Mouse (Mus musculus) limb, embryonic 10.5 days (tissue): ENCODE results near the gene Kank4. TPM values are rescaled to one million over a fixed set of nuclear protein-coding genes. Genes with fewer than 3 reads are reported as not detected.
"Not testable (repeated sequence)": the region's sequence is repeated elsewhere in the genome, so short reads cannot be mapped to it uniquely, and the experiment has no call there.

Source experiments
- DNase-seq: peaks from one replicate; pipeline ENCODE4 v3.0.0-alpha.2; 2017; ENCODE audit warnings: low spot score
- H3K27ac ChIP-seq: fragments of 300-500 bp; sonication (generic); 2 replicates; pipeline ENCODE4 v1.5.1; 2016; ENCODE audit warnings: mild to moderate bottlenecking
- H3K27me3 ChIP-seq: fragments of 300-500 bp; sonication (generic); 2 replicates; pipeline ENCODE4 v1.6.1; 2016; ENCODE audit warnings: low read depth, mild to moderate bottlenecking; ENCODE audit not compliant: poor library complexity, severe bottlenecking
- H3K36me3 ChIP-seq: fragments of 300-500 bp; sonication (generic); 2 replicates; pipeline ENCODE4 v1.6.1; 2016; ENCODE audit warnings: mild to moderate bottlenecking, moderate library complexity
- H3K4me1 ChIP-seq: fragments of 300-500 bp; sonication (generic); 2 replicates; pipeline ENCODE4 v1.6.1; 2016
- H3K4me3 ChIP-seq: fragments of 300-500 bp; sonication (generic); 2 replicates; pipeline ENCODE4 v1.5.1; 2016; ENCODE audit warnings: mild to moderate bottlenecking, moderate library complexity
- H3K9me3 ChIP-seq: fragments of 300-500 bp; sonication (generic); replicated peaks from 2 replicates; pipeline ENCODE4 v1.6.1; 2016; ENCODE audit warnings: mild to moderate bottlenecking
- WGBS: fragments of 180-500 bp; shearing (Covaris S2); methylation state at CpG from one replicate; pipeline ENCODE4 v1.1.7; 2016; 5-methylcytosine and 5-hydroxymethylcytosine counted together
- polyA plus RNA-seq: library from polyadenylated mRNA; unstranded; fragments of >200 nt; fragmentation: Nextera tagmentation; extraction: Ambion mirVana; gene quantifications from 2 replicates; pipeline ENCODE4 v1.2.1, GENCODE M21; 2016

Gene Kank4
- polyA plus RNA-seq, 1 experiment from 2014 or later = 2.5 TPM

- WGBS = 85% methylated on average over 4 of the region's 4 CpGs
- no peaks in the 10 kb centered on the region for H3K27me3 ChIP-seq
- H3K4me3 ChIP-seq = no peak overlapping the region
- H3K9me3 ChIP-seq = no peaks in the 10 kb centered on the region
- H3K27ac ChIP-seq = no peak overlapping the region
- no peaks in the 10 kb centered on the region for H3K4me1 ChIP-seq
- DNase-seq = no peak
- H3K36me3 ChIP-seq = peaks cover 42% of the 10 kb centered on the region
Observed at GRCm38 (mm10) chr4:98754456-98754855, 62.9 kb downstream of the Kank4 start.

DNA sequence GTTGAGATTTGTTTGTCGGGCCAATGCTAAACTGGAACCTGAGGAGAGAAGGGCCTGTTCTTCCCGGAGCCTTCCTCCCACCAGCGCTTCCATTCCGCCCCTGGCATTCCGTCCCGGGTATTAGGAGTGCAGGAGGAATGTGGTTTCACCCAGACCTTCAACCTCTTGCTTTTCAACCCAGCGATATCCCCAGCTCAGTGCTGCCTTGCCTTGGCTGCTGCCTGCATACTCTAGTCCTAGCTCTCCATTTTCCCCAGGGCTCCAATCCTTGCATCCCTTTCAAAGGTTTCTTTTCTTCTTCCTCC, 73.5 kb downstream of the Kank4 start:
- no peaks in the 10 kb centered on the region for H3K9me3 ChIP-seq
- no peak overlapping the region for H3K4me3 ChIP-seq
- 22% methylated on average over 7 of the region's 7 CpGs for WGBS
- no peaks in the 10 kb centered on the region for H3K27me3 ChIP-seq
- peaks cover 11% of the 10 kb centered on the region for H3K4me1 ChIP-seq
- H3K36me3 ChIP-seq = no peaks in the 10 kb centered on the region
- peak overlapping the region; percentile 54 for H3K27ac ChIP-seq
- peak; percentile 46 for DNase-seq

DNA sequence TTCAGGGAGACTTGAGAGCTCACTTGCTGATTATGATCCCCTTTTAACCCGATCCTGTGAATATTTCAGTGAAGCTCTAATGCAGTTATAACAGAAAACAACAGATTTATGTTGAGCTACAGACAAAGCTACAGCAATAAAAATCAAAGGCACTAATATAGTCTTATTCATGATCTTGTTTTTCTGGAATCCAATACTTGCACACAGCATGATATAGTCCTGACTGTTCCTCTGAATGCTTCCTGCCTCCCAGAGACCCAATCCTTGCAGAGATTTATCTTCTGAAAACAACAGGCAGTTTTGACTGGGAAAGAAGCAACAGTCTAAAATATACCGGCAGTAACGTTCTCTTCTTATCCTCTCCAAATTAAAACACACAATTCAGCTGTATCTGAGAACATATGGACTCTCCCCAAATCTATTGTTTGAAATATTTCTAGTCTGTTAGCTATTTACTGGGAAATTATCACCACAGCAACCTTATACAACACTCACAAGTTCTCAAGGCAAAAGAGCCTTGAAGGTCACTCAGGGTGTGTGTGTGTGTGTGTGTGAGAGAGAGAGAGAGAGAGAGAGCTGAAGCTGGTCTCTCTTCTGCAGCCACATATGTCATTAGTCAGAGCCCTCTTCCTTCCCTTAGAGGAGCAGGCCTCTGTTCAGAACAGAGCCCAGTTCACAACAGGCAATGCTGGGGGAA, 74.0 kb downstream of the Kank4 start:
- no peak for DNase-seq
- Histone ChIP-seq H3K36me3 (no peaks in the 10 kb centered on the region), H3K4me3 (no peak overlapping the region), H3K4me1 (peaks cover 11% of the 10 kb centered on the region), H3K9me3 (no peaks in the 10 kb centered on the region), H3K27me3 (no peaks in the 10 kb centered on the region), H3K27ac (peak overlapping the region; percentile 54)
- WGBS = 81% methylated on average over 3 of the region's 3 CpGs

- H3K36me3 ChIP-seq = no peaks in the 10 kb centered on the region
- H3K9me3 ChIP-seq = no peaks in the 10 kb centered on the region
- DNase-seq = no peak
- H3K27ac ChIP-seq = no peak overlapping the region
- WGBS = 53% methylated on average over 2 of the region's 2 CpGs
- no peak overlapping the region for H3K4me3 ChIP-seq
- H3K27me3 ChIP-seq = no peaks in the 10 kb centered on the region
- H3K4me1 ChIP-seq = peaks cover 7% of the 10 kb centered on the region
Observed at GRCm38 (mm10) chr4:98739753-98740152, 77.6 kb downstream of the Kank4 start.

DNA sequence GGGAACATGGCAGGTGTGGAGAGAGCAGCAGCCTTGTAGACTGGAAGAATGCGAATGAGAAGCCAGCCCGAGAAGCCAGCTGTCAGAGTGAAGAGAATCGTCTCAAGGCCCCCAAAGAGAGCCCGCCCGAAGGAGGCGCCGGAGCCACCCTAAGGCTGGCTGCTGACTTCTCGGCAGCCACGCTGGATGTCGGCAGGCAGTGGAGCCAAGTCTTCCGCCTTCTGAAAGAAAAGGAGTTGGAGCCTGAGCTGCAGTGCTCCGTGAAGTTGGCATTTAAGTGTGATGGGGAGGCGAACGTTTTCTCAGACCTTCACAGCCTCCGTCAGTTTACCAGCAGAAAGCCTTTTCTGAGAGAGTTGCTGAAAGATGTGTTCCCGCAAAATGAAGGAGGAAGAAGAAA, 83.7 kb downstream of the Kank4 start:
- Histone ChIP-seq H3K9me3 (no peaks in the 10 kb centered on the region), H3K4me1 (no peaks in the 10 kb centered on the region)
- WGBS = 93% methylated on average over 16 of the region's 16 CpGs

GRCm38 (mm10) chr4:98728716-98729115, 88.6 kb downstream of the Kank4 start:
- Histone ChIP-seq H3K36me3 (no peaks in the 10 kb centered on the region), H3K9me3 (no peaks in the 10 kb centered on the region), H3K4me1 (peaks cover 22% of the 10 kb centered on the region), H3K27me3 (peaks cover 36% of the 10 kb centered on the region), H3K27ac (no peak overlapping the region), H3K4me3 (no peak overlapping the region)
- 64% methylated on average over 7 of the region's 7 CpGs for WGBS
- no peak for DNase-seq

More for the DNA sequence above, 83.7 kb downstream of the Kank4 start:
- Histone ChIP-seq H3K36me3 (no peaks in the 10 kb centered on the region), H3K27me3 (peaks cover 7% of the 10 kb centered on the region), H3K27ac (no peak overlapping the region), H3K4me3 (no peak overlapping the region)
- no peak for DNase-seq

DNA sequence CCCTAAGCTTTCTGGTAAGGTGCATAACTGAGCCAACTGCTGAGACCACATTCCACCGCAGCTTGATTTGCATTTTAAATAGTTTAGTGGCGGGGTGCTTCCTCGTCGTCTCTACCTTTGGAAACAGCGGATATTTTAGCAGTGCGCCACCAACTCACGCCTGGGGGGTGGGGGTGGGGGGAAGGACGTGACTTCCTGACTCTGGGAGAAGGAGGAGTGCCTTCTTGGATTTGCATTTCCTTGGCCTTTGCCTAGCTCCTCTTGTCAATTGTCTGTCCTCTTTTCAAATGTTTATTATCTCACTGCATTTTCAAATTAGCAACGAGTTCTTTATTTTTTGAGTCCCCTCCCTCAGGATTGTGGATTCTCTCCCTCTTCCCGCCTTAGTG, 89.4 kb downstream of the Kank4 start:
- Histone ChIP-seq H3K9me3 (no peaks in the 10 kb centered on the region), H3K27me3 (peaks cover 36% of the 10 kb centered on the region), H3K4me1 (peaks cover 22% of the 10 kb centered on the region), H3K4me3 (peak overlapping the region; percentile 56), H3K27ac (no peak overlapping the region), H3K36me3 (no peaks in the 10 kb centered on the region)
- peak; percentile 37 for DNase-seq
- WGBS = 1% methylated on average over 10 of the region's 10 CpGs

DNA sequence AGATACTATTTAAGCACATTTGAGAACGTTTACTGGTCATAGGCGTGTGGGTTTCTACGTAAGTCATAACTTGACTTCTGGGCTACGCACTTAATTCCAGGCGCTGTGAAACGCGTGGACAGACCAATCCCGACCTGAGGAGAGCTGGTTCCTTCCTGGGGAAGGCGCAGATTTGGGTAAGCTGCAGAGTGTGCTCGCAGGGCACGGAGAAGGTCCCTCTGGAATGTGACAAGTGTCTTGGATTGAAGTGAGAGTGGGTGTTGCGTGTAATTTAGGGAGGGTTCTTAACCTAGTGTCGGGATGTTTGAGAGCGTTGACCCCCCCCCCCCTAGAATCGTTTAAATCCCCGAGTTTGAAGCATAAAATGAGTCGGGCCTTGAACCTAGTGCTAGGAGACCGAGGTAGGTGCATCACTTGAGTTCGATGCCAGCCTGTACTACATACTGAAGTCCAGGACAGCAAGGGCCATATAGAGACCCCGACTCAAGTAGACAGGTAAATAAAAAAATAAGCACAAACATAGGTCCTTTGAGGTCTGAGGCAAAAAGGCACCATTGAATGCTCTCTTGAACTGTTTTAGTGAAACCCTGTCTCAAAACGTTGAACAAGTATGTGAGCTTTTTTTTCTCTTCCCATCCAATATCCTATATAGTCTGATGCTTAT, 89.9 kb downstream of the Kank4 start:
- WGBS = 2% methylated on average over 21 of the region's 21 CpGs
- H3K27ac ChIP-seq = no peak overlapping the region
- peaks cover 36% of the 10 kb centered on the region for H3K27me3 ChIP-seq
- H3K36me3 ChIP-seq = no peaks in the 10 kb centered on the region
- H3K4me1 ChIP-seq = peaks cover 22% of the 10 kb centered on the region
- H3K9me3 ChIP-seq = no peaks in the 10 kb centered on the region
- peak; percentile 42 for DNase-seq
- H3K4me3 ChIP-seq = peak overlapping the region; percentile 56

DNA sequence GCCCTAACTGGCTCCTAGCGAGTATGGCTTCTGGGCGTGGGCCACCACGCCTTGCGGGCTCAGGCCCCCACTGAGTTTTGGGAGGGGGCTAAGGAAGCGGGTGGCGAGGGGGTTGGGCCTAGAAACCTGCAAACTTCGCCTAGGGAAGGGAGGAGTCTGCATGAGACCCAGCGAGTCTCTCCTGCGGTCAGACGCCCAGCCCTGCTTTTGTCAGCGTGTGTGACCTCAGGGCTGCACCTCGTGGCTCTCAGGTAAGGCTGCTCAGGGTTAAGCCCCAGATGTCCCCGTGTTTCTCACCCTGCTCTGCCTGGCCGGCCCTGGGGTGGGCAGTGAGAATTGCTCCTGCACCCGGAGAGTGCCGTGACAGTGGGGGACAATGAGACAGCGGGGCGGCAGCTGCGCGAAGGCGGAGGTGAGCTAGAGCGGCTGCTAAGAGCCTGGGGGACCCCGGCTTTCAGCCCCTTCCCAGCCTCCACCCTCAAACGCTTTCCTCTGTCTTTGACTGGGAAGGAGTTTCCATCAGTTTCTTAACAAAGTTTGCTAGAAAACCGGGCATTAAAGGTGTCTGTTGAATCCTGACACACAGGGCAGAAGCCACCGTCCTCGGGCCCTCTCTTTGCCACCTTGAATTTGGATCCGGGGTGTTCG, 90.6 kb downstream of the Kank4 start, which contains the start of gene L1td1:
TSS of gene L1td1 (plus strand) at position 145 of the 648 bp plus-strand sequence.
- Histone ChIP-seq H3K27me3 (peaks cover 36% of the 10 kb centered on the region), H3K4me1 (peaks cover 22% of the 10 kb centered on the region), H3K4me3 (peak within 1 kb of the TSS; percentile 56), H3K27ac (peak within 1 kb of the TSS; percentile 75), H3K36me3 (no peaks in the 10 kb centered on the region), H3K9me3 (no peaks in the 10 kb centered on the region)
- WGBS = 2% methylated on average over 29 of the region's 29 CpGs
- DNase-seq = peak; percentile 69

GRCm38 (mm10) chr4:98725439-98725838, 91.9 kb downstream of the Kank4 start:
- H3K27ac ChIP-seq = no peak overlapping the region
- peaks cover 22% of the 10 kb centered on the region for H3K4me1 ChIP-seq
- peaks cover 36% of the 10 kb centered on the region for H3K27me3 ChIP-seq
- 46% methylated on average over 4 of the region's 4 CpGs for WGBS
- DNase-seq = no peak
- no peaks in the 10 kb centered on the region for H3K36me3 ChIP-seq
- no peaks in the 10 kb centered on the region for H3K9me3 ChIP-seq
- H3K4me3 ChIP-seq = no peak overlapping the region

DNA sequence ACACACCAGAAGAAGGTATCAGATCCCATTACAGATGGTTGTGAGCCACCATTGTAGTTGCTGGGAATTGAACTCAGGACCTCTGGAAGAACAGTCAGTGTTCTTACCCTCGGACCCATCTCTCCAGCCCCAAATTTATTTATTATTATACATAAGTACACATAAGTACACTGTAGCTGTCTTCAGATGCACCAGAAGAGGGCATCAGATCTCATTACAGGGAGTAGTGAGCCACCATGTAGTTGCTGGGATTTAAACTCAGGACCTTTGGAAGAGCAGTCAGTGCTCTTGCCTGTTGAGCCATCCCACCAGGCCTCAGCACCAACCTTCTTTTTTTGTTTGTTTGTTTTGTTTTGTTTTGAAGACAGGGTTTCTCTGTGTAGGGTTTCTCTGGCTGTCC, 92.7 kb downstream of the Kank4 start:
- not testable (repeated sequence) for H3K27ac ChIP-seq, H3K36me3 ChIP-seq, DNase-seq, H3K9me3 ChIP-seq, H3K4me3 ChIP-seq
- H3K27me3 ChIP-seq = peaks cover 36% of the 10 kb centered on the region
- WGBS = 93% methylated on average over 1 of the region's 1 CpGs
- H3K4me1 ChIP-seq = peaks cover 22% of the 10 kb centered on the region

- Histone ChIP-seq H3K27me3 (peaks cover 17% of the 10 kb centered on the region), H3K4me3 (no peak overlapping the region), H3K36me3 (no peaks in the 10 kb centered on the region), H3K4me1 (peaks cover 13% of the 10 kb centered on the region), H3K9me3 (no peaks in the 10 kb centered on the region), H3K27ac (no peak overlapping the region)
- DNase-seq = peak; percentile 84
- 13% methylated on average over 8 of the region's 8 CpGs for WGBS
Observed at GRCm38 (mm10) chr4:98722454-98722853, 94.9 kb downstream of the Kank4 start.

GRCm38 (mm10) chr4:98718547-98718917, 98.8 kb downstream of the Kank4 start:
- no peak for DNase-seq
- Histone ChIP-seq H3K27me3 (no peaks in the 10 kb centered on the region), H3K36me3 (no peaks in the 10 kb centered on the region), H3K4me3 (no peak overlapping the region), H3K9me3 (no peaks in the 10 kb centered on the region), H3K4me1 (no peaks in the 10 kb centered on the region), H3K27ac (no peak overlapping the region)
- 83% methylated on average over 10 of the region's 10 CpGs for WGBS
